Mouse (Mus musculus): ENCODE data around the gene Gm44790. TPM values are rescaled to one million over a fixed set of nuclear protein-coding genes. Genes with fewer than 3 reads are reported as not detected.
A peak's percentile ranks its signal among the peaks of the same experiment; 100 is the strongest.

Gene Gm44790
- total RNA-seq, 1 experiment = 0.31 TPM

DNA sequence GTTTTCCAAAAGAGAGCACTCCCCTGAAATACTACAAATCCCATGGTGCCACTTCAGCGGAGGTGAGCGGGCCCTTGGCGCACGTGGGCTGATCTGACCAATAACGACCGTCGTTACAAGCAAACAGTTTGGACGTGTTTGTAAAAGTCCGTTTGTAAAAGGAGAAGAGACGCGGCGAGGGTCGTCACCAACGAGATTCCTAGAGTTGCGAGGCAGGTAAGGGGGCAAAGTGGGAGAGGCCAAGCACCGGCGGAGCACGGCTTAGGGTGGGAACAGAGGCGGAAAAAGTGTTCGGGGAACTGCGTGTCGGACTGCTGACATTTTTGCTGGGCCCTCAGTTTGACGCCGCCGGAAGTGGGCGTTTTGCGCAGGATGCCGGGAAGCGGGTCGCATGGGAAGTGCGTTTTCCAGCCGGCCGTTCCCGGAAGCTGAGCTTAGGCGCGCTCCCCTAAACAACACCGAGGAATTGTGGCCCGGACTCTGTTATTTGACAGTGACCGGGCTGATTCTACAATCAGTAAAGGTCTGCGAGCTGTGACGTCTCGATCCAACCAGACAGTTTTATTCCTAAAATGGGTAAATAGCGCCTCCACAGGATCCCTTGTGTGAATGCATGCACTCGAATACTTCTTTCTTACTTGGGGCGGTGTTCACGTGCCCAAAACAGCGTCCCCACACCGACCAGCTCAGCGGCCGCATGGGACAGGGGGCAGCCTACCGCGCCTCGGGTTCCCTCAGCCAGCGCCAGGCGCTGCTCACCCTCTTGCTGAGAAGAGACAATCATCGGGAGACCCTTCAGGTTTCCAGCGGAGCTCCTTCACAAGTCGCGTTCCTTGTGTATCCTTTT, 12.0 kb downstream of the Gm44790 start, which contains the start of gene C87436:
Gene C87436 (plus strand): TSS at position 103 of the 847 bp plus-strand sequence.
- DNase-seq (ENCODE audit: low read depth, low spot score) = peak; percentile 93
- Histone ChIP-seq H3K9ac (ENCODE audit: insufficient read depth, low read depth, low read length, poor library complexity, severe bottlenecking) (peak within 1 kb of the TSS; percentile 98), H3K27ac (ENCODE audit: insufficient read depth, low read depth, low read length, poor library complexity, severe bottlenecking) (peak within 1 kb of the TSS; percentile 98), H3K36me3 (ENCODE audit: control insufficient read depth, insufficient read depth, low read length, poor library complexity, severe bottlenecking) (0 out of 2 replicates have a peak, but pooled peaks cover 2% of the 10 kb centered on the region), H3K4me3 (ENCODE audit: insufficient read depth in 1 of 2, low read depth in 1 of 2, low read length in 2 of 2, poor library complexity in 1 of 2, severe bottlenecking in 1 of 2) (peak within 1 kb of the TSS; percentile 90 to 97), H3K4me1 (ENCODE audit: control insufficient read depth in 2 of 2, insufficient read depth in 2 of 2, low read length in 2 of 2, poor library complexity in 1 of 2) (peaks cover 0 to 4% of the 10 kb centered on the region in 2 experiments; a peak in 1 of 4 replicates), H3K9me3 (ENCODE audit: control insufficient read depth, insufficient read depth, low read depth, low read length) (no peaks in the 10 kb centered on the region)
- TF ChIP-seq ZC3H11A (IDR thresholded peaks at IDR 0.05; ENCODE audit: borderline replicate concordance, low read depth, low read length) = no peak
- peak; percentile 42; the same call in 1 of the 2 replicates for TF ChIP-seq CHD2 (IDR thresholded peaks at IDR 0.05; ENCODE audit: low read depth, low read length)
- no peak for TF ChIP-seq ZNF384 (IDR thresholded peaks at IDR 0.05; ENCODE audit: low read depth, low read length)
- no peak for TF ChIP-seq MAFK (IDR thresholded peaks at IDR 0.05; ENCODE audit: insufficient read depth, low read depth, low read length)
- TF ChIP-seq HCFC1 (IDR thresholded peaks at IDR 0.05; ENCODE audit: borderline replicate concordance, insufficient read depth, low read length) = peak; percentile 90
- in situ Hi-C loops (cut with MboI; ENCODE audit: low sequenced_read_pairs in 2 of 2, unreplicated experiment in 2 of 2) = no loop called here

DNA sequence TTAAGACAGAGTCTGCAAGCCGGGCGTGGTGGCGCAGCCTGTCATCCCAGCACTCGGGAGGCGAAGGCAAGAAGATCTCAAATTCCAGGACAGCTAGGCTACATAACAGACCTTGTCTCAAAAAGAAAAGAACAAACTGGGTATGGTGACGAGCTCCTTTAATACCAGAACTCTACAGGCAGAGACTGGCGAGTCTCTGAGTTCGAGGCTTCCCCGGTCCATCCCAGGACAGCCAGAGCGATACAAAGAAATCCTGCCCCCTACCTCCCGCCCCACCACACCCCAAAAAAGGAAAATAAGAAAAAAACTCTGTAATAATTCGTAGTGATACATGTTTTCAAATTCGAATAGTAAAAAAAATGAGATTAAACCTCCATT, 12.7 kb downstream of the Gm44790 start:
- Histone ChIP-seq H3K4me3 (ENCODE audit: insufficient read depth in 1 of 2, low read depth in 1 of 2, low read length in 2 of 2, poor library complexity in 1 of 2, severe bottlenecking in 1 of 2) (peak overlapping the region; percentile 90 to 97), H3K4me1 (ENCODE audit: control insufficient read depth in 2 of 2, insufficient read depth in 2 of 2, low read length in 2 of 2, poor library complexity in 1 of 2) (peaks cover 0 to 4% of the 10 kb centered on the region in 2 experiments; a peak in 1 of 4 replicates), H3K9ac (ENCODE audit: insufficient read depth, low read depth, low read length, poor library complexity, severe bottlenecking) (peak overlapping the region; percentile 98), H3K9me3 (ENCODE audit: control insufficient read depth, insufficient read depth, low read depth, low read length) (no peaks in the 10 kb centered on the region), H3K27ac (ENCODE audit: insufficient read depth, low read depth, low read length, poor library complexity, severe bottlenecking) (peak overlapping the region; percentile 98), H3K36me3 (ENCODE audit: control insufficient read depth, insufficient read depth, low read length, poor library complexity, severe bottlenecking) (peaks cover 6% of the 10 kb centered on the region)
- in situ Hi-C loops (cut with MboI; ENCODE audit: low sequenced_read_pairs in 2 of 2, unreplicated experiment in 2 of 2) = no loop called here
- TF ChIP-seq ZNF384 (IDR thresholded peaks at IDR 0.05; ENCODE audit: low read depth, low read length) = no peak
- TF ChIP-seq CHD2 (IDR thresholded peaks at IDR 0.05; ENCODE audit: low read depth, low read length) = no peak
- no peak for TF ChIP-seq HCFC1 (IDR thresholded peaks at IDR 0.05; ENCODE audit: borderline replicate concordance, insufficient read depth, low read length)
- TF ChIP-seq ZC3H11A (IDR thresholded peaks at IDR 0.05; ENCODE audit: borderline replicate concordance, low read depth, low read length) = no peak
- TF ChIP-seq MAFK (IDR thresholded peaks at IDR 0.05; ENCODE audit: insufficient read depth, low read depth, low read length) = no peak
- DNase-seq (ENCODE audit: low read depth, low spot score) = no peak

GRCm38 (mm10) chr6:86439531-86439930, 13.1 kb downstream of the Gm44790 start:
- TF ChIP-seq MAFK (IDR thresholded peaks at IDR 0.05; ENCODE audit: insufficient read depth, low read depth, low read length) (no peak), HCFC1 (IDR thresholded peaks at IDR 0.05; ENCODE audit: borderline replicate concordance, insufficient read depth, low read length) (no peak), CHD2 (IDR thresholded peaks at IDR 0.05; ENCODE audit: low read depth, low read length) (no peak), ZC3H11A (IDR thresholded peaks at IDR 0.05; ENCODE audit: borderline replicate concordance, low read depth, low read length) (no peak), ZNF384 (IDR thresholded peaks at IDR 0.05; ENCODE audit: low read depth, low read length) (no peak)
- peak overlapping the region; percentile 90 to 97; a peak in 3 of 4 replicates for H3K4me3 ChIP-seq (ENCODE audit: insufficient read depth in 1 of 2, low read depth in 1 of 2, low read length in 2 of 2, poor library complexity in 1 of 2, severe bottlenecking in 1 of 2)
- peaks cover 0 to 4% of the 10 kb centered on the region in 2 experiments; a peak in 1 of 4 replicates for H3K4me1 ChIP-seq (ENCODE audit: control insufficient read depth in 2 of 2, insufficient read depth in 2 of 2, low read length in 2 of 2, poor library complexity in 1 of 2)
- no peak overlapping the region; the same call in 1 of the 2 replicates for H3K27ac ChIP-seq (ENCODE audit: insufficient read depth, low read depth, low read length, poor library complexity, severe bottlenecking)
- H3K36me3 ChIP-seq (ENCODE audit: control insufficient read depth, insufficient read depth, low read length, poor library complexity, severe bottlenecking) = peaks cover 6% of the 10 kb centered on the region
- H3K9me3 ChIP-seq (ENCODE audit: control insufficient read depth, insufficient read depth, low read depth, low read length) = no peaks in the 10 kb centered on the region
- in situ Hi-C loops (cut with MboI; ENCODE audit: low sequenced_read_pairs in 2 of 2, unreplicated experiment in 2 of 2) = no loop called here
- DNase-seq (ENCODE audit: low read depth, low spot score) = no peak
- peak overlapping the region; percentile 60; the same call in 1 of the 2 replicates for H3K9ac ChIP-seq (ENCODE audit: insufficient read depth, low read depth, low read length, poor library complexity, severe bottlenecking)

DNA sequence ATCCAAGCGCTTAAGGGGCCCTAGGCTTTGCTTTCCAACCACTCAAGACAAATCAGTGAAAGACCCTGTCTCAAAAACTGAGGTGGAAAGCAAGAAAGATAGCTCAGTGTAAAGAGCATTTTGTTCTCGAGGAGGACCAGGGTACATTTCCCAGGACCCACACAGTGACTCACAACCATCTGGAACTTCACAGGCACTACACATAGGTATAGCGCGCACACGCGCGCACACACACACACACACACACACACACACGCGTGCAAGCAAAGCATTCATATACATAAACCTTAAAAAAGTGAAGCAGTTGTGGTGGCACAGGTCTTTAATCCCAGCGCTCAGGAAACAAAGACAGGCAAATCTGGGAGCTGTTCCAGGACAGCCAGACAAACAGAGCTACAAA, 15.1 kb downstream of the Gm44790 start:
- DNase-seq (ENCODE audit: low read depth, low spot score) = no peak
- H3K9ac ChIP-seq (ENCODE audit: insufficient read depth, low read depth, low read length, poor library complexity, severe bottlenecking) = no peak overlapping the region
- no peaks in the 10 kb centered on the region for H3K9me3 ChIP-seq (ENCODE audit: control insufficient read depth, insufficient read depth, low read depth, low read length)
- TF ChIP-seq CHD2 (IDR thresholded peaks at IDR 0.05; ENCODE audit: low read depth, low read length) (no peak), ZNF384 (IDR thresholded peaks at IDR 0.05; ENCODE audit: low read depth, low read length) (no peak), HCFC1 (IDR thresholded peaks at IDR 0.05; ENCODE audit: borderline replicate concordance, insufficient read depth, low read length) (no peak), ZC3H11A (IDR thresholded peaks at IDR 0.05; ENCODE audit: borderline replicate concordance, low read depth, low read length) (no peak), MAFK (IDR thresholded peaks at IDR 0.05; ENCODE audit: insufficient read depth, low read depth, low read length) (no peak)
- H3K27ac ChIP-seq (ENCODE audit: insufficient read depth, low read depth, low read length, poor library complexity, severe bottlenecking) = no peak overlapping the region
- H3K4me1 ChIP-seq (ENCODE audit: control insufficient read depth in 2 of 2, insufficient read depth in 2 of 2, low read length in 2 of 2, poor library complexity in 1 of 2) = peaks cover 0 to 4% of the 10 kb centered on the region in 2 experiments; a peak in 1 of 4 replicates
- peaks cover 12% of the 10 kb centered on the region for H3K36me3 ChIP-seq (ENCODE audit: control insufficient read depth, insufficient read depth, low read length, poor library complexity, severe bottlenecking)
- H3K4me3 ChIP-seq (ENCODE audit: insufficient read depth in 1 of 2, low read depth in 1 of 2, low read length in 2 of 2, poor library complexity in 1 of 2, severe bottlenecking in 1 of 2) = no peak overlapping the region
- in situ Hi-C loops (cut with MboI; ENCODE audit: low sequenced_read_pairs in 2 of 2, unreplicated experiment in 2 of 2) = no loop called here

All from ES-E14 (cell line).